Mouse (Mus musculus) MEL-GATA-1-ER (cell line): Measurements from ENCODE around the gene Tpcn2.

Source experiments
- DNase-seq: peaks from one replicate; pipeline ENCODE4 v3.0.0-alpha.2; 2012; ENCODE audit warnings: low read depth; ENCODE audit errors: extremely low read depth

Tpcn2 gene

GRCm38 (mm10) chr7:145299562-145300320, 15.9 kb upstream of the Tpcn2 start:
- no peak for DNase-seq

- DNase-seq: no peak
These were observed 15.1 kb upstream of the Tpcn2 start for GRCm38 (mm10) chr7:145298666-145299490.

GRCm38 (mm10) chr7:145293859-145294258, 10.0 kb upstream of the Tpcn2 start:
- no peak for DNase-seq

- DNase-seq: no peak
These were observed 8.9 kb upstream of the Tpcn2 start for GRCm38 (mm10) chr7:145292726-145293125.

- no peak for DNase-seq
These were observed 8.0 kb upstream of the Tpcn2 start for GRCm38 (mm10) chr7:145291847-145292246.

- no peak for DNase-seq
These were observed 5.5 kb upstream of the Tpcn2 start for GRCm38 (mm10) chr7:145289302-145289701.

GRCm38 (mm10) chr7:145287410-145287809, 3.6 kb upstream of the Tpcn2 start:
- DNase-seq: no peak

GRCm38 (mm10) chr7:145285476-145285875, 1.7 kb upstream of the Tpcn2 start:
- no peak for DNase-seq

GRCm38 (mm10) chr7:145284293-145284692, 482 bp upstream of the Tpcn2 start:
- DNase-seq: no peak

GRCm38 (mm10) chr7:145283041-145283440, 770 bp downstream of the Tpcn2 start:
- DNase-seq: no peak

- DNase-seq: no peak
These were observed 2.4 kb downstream of the Tpcn2 start for GRCm38 (mm10) chr7:145281396-145281795.

- no peak for DNase-seq
These were observed 8.3 kb downstream of the Tpcn2 start for GRCm38 (mm10) chr7:145275488-145275887.

- no peak for DNase-seq
These were observed 12.9 kb downstream of the Tpcn2 start for GRCm38 (mm10) chr7:145270955-145271354.

GRCm38 (mm10) chr7:145268890-145269289, 14.9 kb downstream of the Tpcn2 start:
- no peak for DNase-seq

- DNase-seq: no peak
These were observed 17.8 kb downstream of the Tpcn2 start for GRCm38 (mm10) chr7:145266011-145266410.

- no peak for DNase-seq
These were observed 19.6 kb downstream of the Tpcn2 start for GRCm38 (mm10) chr7:145264202-145264601.

GRCm38 (mm10) chr7:145256092-145256491, 27.7 kb downstream of the Tpcn2 start:
- no peak for DNase-seq

GRCm38 (mm10) chr7:145253986-145254630, 29.7 kb downstream of the Tpcn2 start:
- DNase-seq: no peak

GRCm38 (mm10) chr7:145252715-145253476, 30.9 kb downstream of the Tpcn2 start:
- DNase-seq: peak; percentile 3

GRCm38 (mm10) chr7:145250225-145250624, 33.6 kb downstream of the Tpcn2 start:
- DNase-seq: no peak

- no peak for DNase-seq
These were observed 34.9 kb downstream of the Tpcn2 start for GRCm38 (mm10) chr7:145248911-145249310.
